Mouse (Mus musculus): ENCODE results near the gene Arl4d. TPM values are rescaled to one million over a fixed set of nuclear protein-coding genes. Genes with fewer than 3 reads are reported as not detected.
"Not testable (repeated sequence)": the region's sequence is repeated elsewhere in the genome, so short reads cannot be mapped to it uniquely, and the experiment has no call there.

Arl4d gene
- 0.93 and 5.5 TPM in 2 replicates for polyA plus RNA-seq (2011; ENCODE audit: insufficient read depth, insufficient read length, low replicate concordance, missing spikeins)

DNA sequence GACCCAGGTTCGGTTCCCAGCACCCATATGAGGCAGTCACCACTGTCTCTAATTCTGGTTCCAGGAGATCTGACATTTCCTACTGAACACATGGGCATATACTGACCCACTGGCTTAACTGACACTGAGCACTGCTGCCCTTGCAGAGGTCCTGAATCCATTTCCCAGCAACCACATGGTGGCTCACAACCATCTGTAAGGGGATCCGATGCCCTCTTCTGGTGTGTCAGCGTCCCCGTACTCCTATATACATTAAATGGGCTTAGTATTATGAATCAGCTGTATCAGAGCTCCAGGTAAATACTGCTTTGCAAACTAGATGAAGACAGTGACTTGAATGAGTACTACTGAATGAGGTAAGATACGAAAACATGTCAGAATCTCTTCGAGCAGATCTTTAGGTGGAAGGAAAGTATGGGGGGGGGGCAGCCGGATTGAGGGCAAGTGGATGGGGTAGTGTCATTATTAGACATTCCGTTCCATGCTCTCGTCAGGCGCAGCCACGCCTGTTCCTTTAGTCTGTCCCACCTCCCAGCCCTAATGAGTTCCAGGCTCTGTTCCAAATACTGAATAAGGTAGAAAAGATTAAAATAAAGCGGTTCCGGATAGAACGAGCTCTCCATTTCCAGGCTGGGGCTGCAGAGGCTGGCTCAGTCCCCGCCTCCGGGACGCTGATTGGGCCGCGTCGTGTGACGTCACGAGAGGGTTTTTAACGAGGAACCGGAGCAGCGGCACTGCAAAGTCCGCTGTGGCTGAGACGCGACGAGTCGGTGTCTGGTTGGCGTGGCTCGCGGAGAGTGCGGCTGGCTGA lies at the start of gene Arl4d:
TSS of gene Arl4d (plus strand) at position 717 of the 811 bp plus-strand sequence.
- H3K27ac ChIP-seq (ENCODE audit: control insufficient read depth, insufficient read depth, low read depth, low read length, poor library complexity), result peak within 1 kb of the TSS; percentile 67
- peak within 1 kb of the TSS; percentile 75 for H3K4me3 ChIP-seq (replicated peaks; ENCODE audit: control insufficient read depth, low read depth, low read length)
- TF ChIP-seq CTCF (IDR thresholded peaks at IDR 0.05; ENCODE audit: control insufficient read depth, insufficient read depth, low read length) (no peak), POLR2A (IDR thresholded peaks at IDR 0.05; ENCODE audit: borderline replicate concordance, control insufficient read depth, low read depth, low read length) (peak; percentile 100)
- H3K4me1 ChIP-seq (ENCODE audit: control insufficient read depth, insufficient read depth, low read length), result no peaks in the 10 kb centered on the region
- 5% methylated on average over 34 of the region's 34 CpGs for WGBS

DNA sequence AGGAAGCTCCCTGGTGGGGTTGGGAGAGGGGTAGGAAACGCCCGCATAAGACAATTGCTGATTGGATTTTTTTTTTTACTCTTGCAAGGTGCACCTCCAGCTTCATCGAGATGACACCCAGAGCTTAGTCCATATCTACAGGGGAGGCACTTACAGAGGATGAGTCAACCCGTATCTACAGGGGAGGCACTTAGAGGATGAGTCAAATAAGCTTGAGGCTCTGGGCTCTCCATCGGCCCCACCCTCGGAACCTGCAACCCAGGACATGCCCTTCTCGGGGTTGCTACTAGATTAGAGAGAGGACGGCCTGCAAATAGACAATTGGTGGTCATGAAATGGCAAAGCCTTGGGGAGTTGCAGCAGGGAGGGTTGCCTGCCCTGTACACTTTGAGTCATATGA lies 49.2 kb upstream of the Arl4d start:
- Histone ChIP-seq H3K4me1 (ENCODE audit: control insufficient read depth, insufficient read depth, low read length) (no peaks in the 10 kb centered on the region; the same call in none of the 2 replicates), H3K27ac (ENCODE audit: control insufficient read depth, insufficient read depth, low read depth, low read length, poor library complexity) (no peak overlapping the region), H3K4me3 (replicated peaks; ENCODE audit: control insufficient read depth, low read depth, low read length) (no peak overlapping the region)
- TF ChIP-seq POLR2A (IDR thresholded peaks at IDR 0.05; ENCODE audit: borderline replicate concordance, control insufficient read depth, low read depth, low read length), result no peak
- no peak for TF ChIP-seq CTCF (IDR thresholded peaks at IDR 0.05; ENCODE audit: control insufficient read depth, insufficient read depth, low read length)
- WGBS, result 83% methylated on average over 8 of the region's 8 CpGs

- TF ChIP-seq POLR2A (IDR thresholded peaks at IDR 0.05; ENCODE audit: borderline replicate concordance, control insufficient read depth, low read depth, low read length) (no peak), CTCF (IDR thresholded peaks at IDR 0.05; ENCODE audit: control insufficient read depth, insufficient read depth, low read length) (no peak)
- WGBS, result 61% methylated on average over 18 of the region's 18 CpGs
- Histone ChIP-seq H3K4me3 (replicated peaks; ENCODE audit: control insufficient read depth, low read depth, low read length) (no peak overlapping the region), H3K4me1 (ENCODE audit: control insufficient read depth, insufficient read depth, low read length) (no peaks in the 10 kb centered on the region; the same call in none of the 2 replicates), H3K27ac (ENCODE audit: control insufficient read depth, insufficient read depth, low read depth, low read length, poor library complexity) (no peak overlapping the region)
These were observed 48.2 kb upstream of the Arl4d start for GRCm38 (mm10) chr11:101616948-101617767.

- TF ChIP-seq POLR2A (IDR thresholded peaks at IDR 0.05; ENCODE audit: borderline replicate concordance, control insufficient read depth, low read depth, low read length) (no peak), CTCF (IDR thresholded peaks at IDR 0.05; ENCODE audit: control insufficient read depth, insufficient read depth, low read length) (no peak)
- Histone ChIP-seq H3K4me1 (ENCODE audit: control insufficient read depth, insufficient read depth, low read length) (no peaks in the 10 kb centered on the region; the same call in none of the 2 replicates), H3K4me3 (replicated peaks; ENCODE audit: control insufficient read depth, low read depth, low read length) (no peak overlapping the region), H3K27ac (ENCODE audit: control insufficient read depth, insufficient read depth, low read depth, low read length, poor library complexity) (no peak overlapping the region)
- 32% methylated on average over 8 of the region's 8 CpGs for WGBS
These were observed 47.5 kb upstream of the Arl4d start for GRCm38 (mm10) chr11:101617849-101618248.

- WGBS, result 85% methylated on average over 3 of the region's 3 CpGs
These were observed 46.7 kb upstream of the Arl4d start for GRCm38 (mm10) chr11:101618596-101618995.

GRCm38 (mm10) chr11:101620022-101620655 lies 45.2 kb upstream of the Arl4d start:
- not testable (repeated sequence) for H3K4me3 ChIP-seq (replicated peaks; ENCODE audit: control insufficient read depth, low read depth, low read length); H3K27ac ChIP-seq (ENCODE audit: control insufficient read depth, insufficient read depth, low read depth, low read length, poor library complexity); H3K4me1 ChIP-seq (ENCODE audit: control insufficient read depth, insufficient read depth, low read length)
- 82% methylated on average over 11 of the region's 11 CpGs for WGBS

More at GRCm38 (mm10) chr11:101618596-101618995, 46.7 kb upstream of the Arl4d start:
- TF ChIP-seq POLR2A (IDR thresholded peaks at IDR 0.05; ENCODE audit: borderline replicate concordance, control insufficient read depth, low read depth, low read length) (no peak), CTCF (IDR thresholded peaks at IDR 0.05; ENCODE audit: control insufficient read depth, insufficient read depth, low read length) (no peak)
- Histone ChIP-seq H3K27ac (ENCODE audit: control insufficient read depth, insufficient read depth, low read depth, low read length, poor library complexity) (no peak overlapping the region), H3K4me3 (replicated peaks; ENCODE audit: control insufficient read depth, low read depth, low read length) (no peak overlapping the region), H3K4me1 (ENCODE audit: control insufficient read depth, insufficient read depth, low read length) (no peaks in the 10 kb centered on the region; the same call in 1 of the 2 replicates)

DNA sequence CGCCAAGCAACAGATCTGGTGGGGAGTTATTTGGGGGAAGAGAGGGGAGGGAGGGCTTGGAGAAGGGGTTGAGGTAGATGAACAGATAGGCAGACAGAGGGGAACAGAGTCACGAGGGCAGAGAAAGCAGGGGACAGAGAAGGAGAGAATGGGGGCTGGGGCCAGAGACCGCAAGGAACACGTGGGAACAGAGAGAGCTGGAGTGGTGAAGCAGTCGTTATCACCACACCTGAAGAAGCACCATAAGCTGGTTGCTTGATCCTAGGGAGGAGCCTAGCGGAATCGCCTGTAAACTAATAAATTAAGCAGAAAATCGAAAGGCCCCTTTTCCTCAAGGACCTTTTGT lies 38.7 kb upstream of the Arl4d start:
- Histone ChIP-seq H3K4me1 (ENCODE audit: control insufficient read depth, insufficient read depth, low read length) (no peaks in the 10 kb centered on the region; the same call in 1 of the 2 replicates), H3K27ac (ENCODE audit: control insufficient read depth, insufficient read depth, low read depth, low read length, poor library complexity) (peak overlapping the region; percentile 97), H3K4me3 (replicated peaks; ENCODE audit: control insufficient read depth, low read depth, low read length) (peak overlapping the region; percentile 67)
- TF ChIP-seq POLR2A (IDR thresholded peaks at IDR 0.05; ENCODE audit: borderline replicate concordance, control insufficient read depth, low read depth, low read length), result no peak
- TF ChIP-seq CTCF (IDR thresholded peaks at IDR 0.05; ENCODE audit: control insufficient read depth, insufficient read depth, low read length), result no peak
- WGBS, result 2% methylated on average over 8 of the region's 8 CpGs

Data from bone marrow, adult 2 months (tissue).